Mouse (Mus musculus) left cerebral cortex, adult 2 months (tissue): Measurements from ENCODE around the gene Irak2. TPM values are rescaled to one million over a fixed set of nuclear protein-coding genes. Genes with fewer than 3 reads are reported as not detected.
A peak's percentile ranks its signal among the peaks of the same experiment; 100 is the strongest.

ENCODE experiments used
- DNase-seq, 2 experiments: peaks; one replicate each; pipeline ENCODE4 v3.0.0; 2021 to 2022; ENCODE audit warnings: low spot score in 2 of 2, mixed read lengths in 1 of 2; ENCODE audit errors: extremely low spot score in 1 of 2
- H3K27ac ChIP-seq: fragments of 200-600 bp; 2 replicates; pipeline ENCODE4 v1.8.1; 2022
- H3K4me3 ChIP-seq: fragments of 200-600 bp; 2 replicates; pipeline ENCODE4 v1.8.1; 2022
- CTCF ChIP-seq: fragments of 200-600 bp; IDR thresholded peaks from 2 replicates; pipeline ENCODE4 v1.8.1; 2022; ENCODE audit warnings: antibody characterized with exemption, mild to moderate bottlenecking, moderate library complexity
- intact Hi-C: fragments of 180-260 bp; cut with DNase I; formaldehyde crosslinking; loops from one replicate; pipeline ENCODE4 v1.15.1; 2025
- long read RNA-seq, 2 experiments: library from polyadenylated mRNA; stranded (forward); transcript quantifications; one replicate each; pipeline ENCODE4 v2.0.0; 2021; ENCODE audit warnings: borderline mapping rate in 2 of 2
- total RNA-seq, 2 experiments: library from RNA; stranded (reverse); gene quantifications; 2 replicates each; pipeline ENCODE4 v1.2.3; 2021

Gene Irak2
- 10 to 100 TPM; 21.6 to 25.6 TPM for total RNA-seq
- long read RNA-seq, experiment 1, transcript Irak2-201 (13 exons, 3,196 nt): major isoform, 8 of 15 reads
- long read RNA-seq, experiment 1, partial matches to known transcripts: 1 of 15 reads
- long read RNA-seq, experiment 1, other reads (novel, unspliced or antisense): 2 of 15 reads
- long read RNA-seq, experiment 2, transcript Irak2-201 (13 exons, 3,196 nt): major isoform, 12 of 18 reads
- long read RNA-seq, experiment 2, partial matches to known transcripts: 2 of 18 reads
- long read RNA-seq, experiment 2, other reads (novel, unspliced or antisense): 1 of 18 reads

GRCm38 (mm10) chr6:113638302-113639040 is at the start of gene Irak2:
Gene Irak2, plus strand, starts transcription at chr6:113638467.
- peak; percentile 100 for TF ChIP-seq CTCF
- intact Hi-C loops: loop anchor here (1.0 to 5.0 kb wide), 3 partner anchors 43 to 439 kb away; partner anchors contain the start of gene Tatdn2
- Histone ChIP-seq H3K4me3 (peak within 1 kb of the TSS; percentile 83), H3K27ac (peak within 1 kb of the TSS; percentile 66)
- DNase-seq: peak; percentile 93 to 96

- Histone ChIP-seq H3K27ac (no peak overlapping the region), H3K4me3 (no peak overlapping the region)
- intact Hi-C loops: no loop called here
- TF ChIP-seq CTCF: no peak
- no peak for DNase-seq
These were observed 45.6 kb upstream of the Irak2 start for GRCm38 (mm10) chr6:113592637-113593036.

GRCm38 (mm10) chr6:113597945-113598344 is 40.3 kb upstream of the Irak2 start:
- DNase-seq: no peak
- H3K27ac ChIP-seq: no peak overlapping the region
- intact Hi-C loops: no loop called here
- H3K4me3 ChIP-seq: no peak overlapping the region
- TF ChIP-seq CTCF: no peak

GRCm38 (mm10) chr6:113599833-113600232 is 38.4 kb upstream of the Irak2 start:
- TF ChIP-seq CTCF: no peak
- Histone ChIP-seq H3K27ac (no peak overlapping the region), H3K4me3 (no peak overlapping the region)
- intact Hi-C loops: loop anchor here (5.0 kb wide), 1 partner anchor 68 kb away; the partner anchor contains the start of genes Emc3 and Fancd2
- DNase-seq: no peak

- intact Hi-C loops: loop anchor here (5.0 kb wide), 1 partner anchor 68 kb away; the partner anchor contains the start of genes Emc3 and Fancd2
- Histone ChIP-seq H3K27ac (no peak within 1 kb of the TSS), H3K4me3 (no peak within 1 kb of the TSS)
- no peak for TF ChIP-seq CTCF
- no peak for DNase-seq
These were observed 37.6 kb upstream of the Irak2 start, which contains the start of gene Fancd2os for GRCm38 (mm10) chr6:113600543-113601139. Gene Fancd2os, minus strand, starts transcription at chr6:113600715.

- intact Hi-C loops: loop anchor here (5.0 kb wide), 1 partner anchor 71 kb away; the partner anchor contains the start of genes Emc3 and Fancd2
These were observed 35.4 kb upstream of the Irak2 start for GRCm38 (mm10) chr6:113602821-113603220.

GRCm38 (mm10) chr6:113603993-113604392 is 34.3 kb upstream of the Irak2 start:
- peak overlapping the region; percentile 91 for H3K27ac ChIP-seq
- no peak for DNase-seq
- no peak for TF ChIP-seq CTCF
- H3K4me3 ChIP-seq: peak overlapping the region; percentile 93
- intact Hi-C loops: loop anchor here (5.0 kb wide), 1 partner anchor 72 kb away; the partner anchor contains the start of genes Emc3 and Fancd2

More at GRCm38 (mm10) chr6:113602821-113603220, 35.4 kb upstream of the Irak2 start:
- DNase-seq: no peak
- no peak for TF ChIP-seq CTCF
- Histone ChIP-seq H3K27ac (no peak overlapping the region), H3K4me3 (no peak overlapping the region)

GRCm38 (mm10) chr6:113604432-113605223 is 33.6 kb upstream of the Irak2 start, which contains the start of gene Brk1:
Gene Brk1, plus strand, starts transcription at chr6:113604772.
- peak; percentile 58 for TF ChIP-seq CTCF
- peak; percentile 88 to 92 for DNase-seq
- peak within 1 kb of the TSS; percentile 91 for H3K27ac ChIP-seq
- intact Hi-C loops: loop anchor here (5.0 kb wide), 1 partner anchor 72 kb away; the partner anchor contains the start of genes Emc3 and Fancd2
- H3K4me3 ChIP-seq: peak within 1 kb of the TSS; percentile 93

- Histone ChIP-seq H3K4me3 (peak overlapping the region; percentile 93), H3K27ac (peak overlapping the region; percentile 91)
- intact Hi-C loops: no loop called here
- no peak for TF ChIP-seq CTCF
- DNase-seq: no peak
These were observed 33.1 kb upstream of the Irak2 start for GRCm38 (mm10) chr6:113605224-113605545.

GRCm38 (mm10) chr6:113608871-113609270 is 29.4 kb upstream of the Irak2 start:
- Histone ChIP-seq H3K27ac (peak overlapping the region; percentile 90), H3K4me3 (no peak overlapping the region)
- no peak for DNase-seq
- intact Hi-C loops: loop anchor here (2.0 kb wide), 2 partner anchors 16 to 108 kb away; partner anchors contain the start of gene Prrt3
- TF ChIP-seq CTCF: no peak

GRCm38 (mm10) chr6:113609293-113609692 is 29.0 kb upstream of the Irak2 start:
- intact Hi-C loops: loop anchor here (2.0 kb wide), 2 partner anchors 16 to 108 kb away; partner anchors contain the start of gene Prrt3
- H3K4me3 ChIP-seq: no peak overlapping the region
- TF ChIP-seq CTCF: no peak
- no peak for DNase-seq
- peak overlapping the region; percentile 90 for H3K27ac ChIP-seq
